Mouse (Mus musculus) telencephalon, adult 2 months (tissue): ENCODE data around the gene Rassf8.

Source experiments
- DNase-seq: peaks from one replicate; pipeline ENCODE4 v3.0.0-alpha.2; 2011; ENCODE audit warnings: low read depth, low spot score

Gene Rassf8

DNA sequence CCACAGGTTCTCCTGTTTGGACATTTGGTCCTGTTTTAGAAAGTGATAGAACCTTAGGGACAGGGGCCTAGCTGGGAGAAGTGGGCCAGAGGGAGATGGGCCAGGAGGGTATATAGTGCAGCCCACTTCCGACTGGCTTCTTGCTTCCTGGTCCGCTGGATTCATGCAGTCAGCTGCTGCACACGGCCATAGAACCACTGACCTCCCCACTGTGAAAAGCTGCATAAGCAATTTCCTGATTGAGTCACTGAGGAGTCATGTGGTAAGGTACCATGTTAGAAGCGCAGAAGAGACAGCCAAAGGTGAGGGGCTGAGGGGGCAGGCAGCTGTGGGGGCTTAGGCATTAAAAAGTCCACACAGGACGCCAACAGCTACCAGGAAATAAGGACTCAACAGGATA lies 75.7 kb downstream of the Rassf8 start:
- DNase-seq = no peak

DNA sequence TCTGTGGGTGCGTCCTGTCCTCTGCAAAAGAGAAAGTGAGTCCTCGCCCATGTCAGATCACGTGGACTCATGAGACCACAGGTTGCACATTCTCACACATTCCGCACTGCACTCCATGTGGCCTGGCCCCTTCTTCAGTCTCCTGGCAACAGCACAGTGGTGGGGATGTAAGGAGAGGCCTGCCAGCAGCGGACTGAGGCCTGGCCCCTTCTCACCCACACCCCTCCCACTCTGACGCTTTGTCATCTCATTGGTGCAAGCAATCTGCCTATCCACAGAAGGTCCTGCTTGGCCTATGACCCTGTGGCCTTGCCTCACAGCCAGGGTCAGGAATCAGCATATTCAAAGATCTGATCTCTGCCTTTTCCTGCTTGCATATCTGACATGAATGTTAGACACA lies 76.6 kb downstream of the Rassf8 start:
- DNase-seq = no peak

DNA sequence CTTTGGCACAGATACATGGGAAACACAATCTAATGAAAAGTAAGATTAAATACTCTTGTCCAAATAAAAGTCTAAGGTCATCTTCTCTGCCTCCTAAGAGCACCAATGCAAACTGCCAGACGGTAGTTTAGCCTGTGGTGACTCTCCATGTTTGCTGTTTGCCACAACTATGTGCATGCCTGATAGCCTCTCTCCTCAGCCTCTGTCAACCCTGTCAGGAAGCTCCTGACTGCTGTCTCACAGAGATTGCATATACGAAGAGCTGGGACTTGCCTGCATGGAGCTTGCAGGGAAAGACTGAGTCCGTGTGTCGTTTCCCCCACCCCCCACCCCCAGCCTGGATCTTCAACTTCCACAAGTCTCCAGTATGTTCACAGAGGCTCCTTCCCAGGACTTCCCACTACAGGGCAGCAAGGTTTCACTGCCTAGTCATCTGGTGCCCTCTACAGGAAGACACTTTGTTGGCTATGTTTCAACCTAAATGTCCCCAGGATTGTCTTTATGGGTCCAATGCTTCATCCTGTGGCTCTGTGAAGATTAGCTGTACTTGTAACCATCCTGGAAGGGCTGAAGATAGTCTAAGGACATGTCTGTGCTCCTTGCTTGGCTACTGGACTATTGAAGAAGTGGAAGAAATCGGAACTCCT lies 77.2 kb downstream of the Rassf8 start:
- DNase-seq = no peak

DNA sequence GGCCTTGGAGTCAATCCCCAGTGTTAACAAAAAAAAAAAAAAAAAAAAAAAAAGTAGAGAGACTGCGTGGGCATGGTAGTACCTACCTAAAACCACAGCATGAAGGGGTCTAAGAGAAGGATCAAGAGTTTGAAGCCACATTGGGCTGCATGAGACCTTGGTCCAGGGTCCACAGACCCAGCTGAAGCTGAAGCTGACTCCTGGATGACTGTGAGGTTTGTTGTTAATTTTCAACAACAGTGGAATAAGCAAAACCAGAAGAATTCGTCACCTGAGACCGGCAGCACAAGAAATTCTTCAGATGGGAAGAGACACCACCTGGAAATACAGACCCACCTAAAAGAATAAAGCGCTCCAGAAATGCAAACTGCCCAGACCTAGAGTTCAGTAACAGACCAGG lies 79.8 kb downstream of the Rassf8 start:
- DNase-seq = no peak

DNA sequence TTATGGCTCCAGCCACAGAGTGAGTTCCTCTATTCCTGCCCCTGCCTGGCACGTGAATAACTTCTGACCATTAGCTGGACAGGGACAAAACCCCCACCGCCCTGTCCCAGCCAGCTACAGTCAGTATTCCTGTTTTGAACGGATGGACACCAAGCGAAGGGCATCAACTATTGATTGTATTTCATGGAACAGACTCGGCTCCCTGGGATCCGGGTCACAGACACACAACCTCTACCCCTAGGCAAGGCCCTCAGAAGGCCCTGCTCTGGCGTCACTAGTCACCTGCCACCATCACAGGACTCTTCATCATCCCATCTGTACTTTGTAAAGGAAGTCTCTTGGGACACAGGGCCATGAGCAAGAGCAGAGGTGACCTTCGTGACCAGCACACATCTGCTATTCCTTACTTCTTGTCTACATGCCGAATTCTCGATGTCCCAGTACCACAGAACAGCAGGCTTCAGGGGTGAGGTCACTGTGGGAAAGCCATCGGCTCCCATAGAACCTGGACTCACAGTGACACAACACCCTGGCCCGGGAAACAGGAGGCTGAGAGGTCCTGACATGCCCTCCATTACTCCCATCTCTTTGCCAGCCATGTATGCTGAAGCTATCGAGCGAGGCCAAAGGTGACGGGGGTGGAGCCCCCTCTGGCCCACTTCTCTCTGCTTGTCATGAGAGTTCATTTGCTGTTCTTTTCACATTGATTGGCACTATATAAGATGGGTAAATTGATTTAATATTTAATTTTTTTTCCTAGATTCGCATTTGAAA lies 82.7 kb downstream of the Rassf8 start:
- DNase-seq = no peak

DNA sequence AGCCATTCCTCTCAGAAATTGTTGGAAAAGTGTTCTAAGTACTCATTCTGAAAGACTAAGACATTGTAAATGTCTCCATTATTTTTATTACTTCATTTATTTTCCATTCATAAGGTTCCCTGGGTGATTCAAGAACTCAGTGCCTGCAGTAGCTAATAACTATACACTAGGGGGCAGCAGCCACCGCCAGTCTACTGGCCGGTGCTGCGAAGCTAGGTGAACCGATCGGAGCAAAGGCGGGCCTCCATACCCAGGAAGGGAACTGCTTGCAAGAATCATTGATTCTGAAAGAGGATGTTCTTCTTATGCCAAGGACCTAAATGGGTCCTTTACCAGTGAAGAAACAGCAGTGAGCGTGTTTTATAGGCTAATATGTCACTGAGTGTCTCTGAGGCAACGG lies 83.6 kb downstream of the Rassf8 start:
- peak; percentile 48 for DNase-seq

DNA sequence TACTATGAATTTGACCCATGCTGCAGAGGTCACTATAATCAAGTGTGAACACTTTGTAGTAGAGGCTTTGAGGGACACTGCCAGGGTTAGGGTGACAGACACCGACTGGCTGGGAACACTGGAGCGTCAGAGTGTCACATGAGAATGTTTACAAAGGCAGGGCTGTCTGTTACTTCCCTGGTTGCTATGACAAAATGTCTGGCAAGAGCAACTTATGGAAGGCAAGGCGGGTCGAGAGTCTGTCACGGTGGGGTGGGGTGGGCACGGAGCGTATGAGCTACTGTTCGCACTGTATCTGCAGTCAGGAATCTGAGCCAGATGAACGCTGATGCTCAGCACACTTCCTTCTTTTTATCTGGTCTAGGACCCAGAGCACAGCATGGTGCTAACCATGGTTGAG lies 84.1 kb downstream of the Rassf8 start:
- no peak for DNase-seq

DNA sequence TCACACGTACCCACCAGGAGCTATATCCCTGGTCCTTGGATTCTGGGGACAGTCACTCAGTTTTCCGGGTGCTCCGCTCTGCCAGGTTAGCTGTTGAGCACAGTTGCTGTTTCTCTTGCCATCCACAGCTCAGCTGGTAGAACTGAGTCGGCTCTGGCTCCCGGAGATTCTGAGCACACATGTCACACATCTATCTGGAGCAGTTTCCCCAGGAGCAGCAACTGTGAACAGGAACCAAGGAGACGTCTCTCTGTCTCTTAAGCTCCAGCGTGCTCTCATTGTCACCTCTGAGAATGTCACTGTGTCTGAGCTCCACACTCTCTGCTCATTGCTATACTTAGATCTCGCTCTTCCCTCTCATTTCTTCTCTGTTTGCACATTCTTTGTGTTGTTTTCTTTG lies 86.4 kb downstream of the Rassf8 start:
- DNase-seq = no peak

DNA sequence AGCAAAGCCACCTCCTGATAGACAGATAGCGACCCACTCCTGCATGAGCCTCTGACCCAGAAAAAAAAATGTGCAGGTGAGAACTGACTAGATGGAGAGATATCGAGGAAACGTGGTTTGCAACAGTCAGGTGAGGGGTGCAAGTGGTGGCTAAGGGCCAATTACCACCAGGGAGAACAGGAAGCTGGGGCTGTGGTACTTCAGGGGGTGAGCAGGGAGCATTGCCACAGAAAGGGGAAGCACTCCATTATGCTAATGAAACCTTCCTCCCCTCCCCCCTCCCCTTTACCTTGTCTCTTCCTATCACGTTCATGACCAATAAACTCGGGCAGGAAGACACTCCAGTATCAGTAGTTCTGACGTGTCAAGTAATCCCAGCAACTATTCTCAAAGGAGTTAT lies 88.8 kb downstream of the Rassf8 start:
- no peak for DNase-seq

DNA sequence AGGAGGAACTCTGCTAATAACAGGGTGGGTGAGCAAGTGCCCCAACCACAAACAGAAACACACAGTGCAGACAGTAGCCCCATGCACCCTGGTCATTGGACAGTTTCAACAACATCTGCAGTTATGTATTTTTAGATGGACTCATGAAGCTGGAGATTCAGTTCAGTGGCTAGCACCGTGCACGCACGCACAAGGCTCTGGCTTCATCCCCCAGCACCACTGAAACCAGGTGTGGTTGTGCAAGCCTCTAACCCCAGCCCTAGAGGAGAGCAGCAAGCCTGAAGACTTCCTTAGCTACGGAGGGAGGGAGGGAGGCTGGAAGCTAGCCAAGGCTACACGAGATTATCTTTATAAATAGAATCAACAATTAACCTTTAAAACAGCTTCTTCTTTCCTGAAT lies 99.1 kb downstream of the Rassf8 start:
- no peak for DNase-seq

DNA sequence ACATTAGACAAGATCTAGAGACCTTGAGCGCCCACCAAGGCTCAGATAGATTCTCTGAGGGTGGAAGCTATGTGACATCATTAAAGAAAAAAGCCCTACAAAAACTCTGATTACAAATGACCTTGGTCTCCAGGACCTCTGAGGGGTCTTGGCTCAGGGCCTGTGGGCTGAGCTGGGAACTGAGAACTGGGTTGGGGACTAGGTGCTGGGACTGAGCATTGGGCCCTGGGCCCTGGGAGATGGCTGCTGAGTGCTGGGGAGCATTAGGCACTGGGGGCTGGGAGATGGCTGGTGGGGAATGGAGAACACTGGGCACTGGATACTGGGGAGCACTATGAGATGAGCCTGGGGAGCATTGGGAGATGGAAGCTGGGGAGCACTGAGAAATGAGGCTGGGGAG lies 99.5 kb downstream of the Rassf8 start:
- no peak for DNase-seq

DNA sequence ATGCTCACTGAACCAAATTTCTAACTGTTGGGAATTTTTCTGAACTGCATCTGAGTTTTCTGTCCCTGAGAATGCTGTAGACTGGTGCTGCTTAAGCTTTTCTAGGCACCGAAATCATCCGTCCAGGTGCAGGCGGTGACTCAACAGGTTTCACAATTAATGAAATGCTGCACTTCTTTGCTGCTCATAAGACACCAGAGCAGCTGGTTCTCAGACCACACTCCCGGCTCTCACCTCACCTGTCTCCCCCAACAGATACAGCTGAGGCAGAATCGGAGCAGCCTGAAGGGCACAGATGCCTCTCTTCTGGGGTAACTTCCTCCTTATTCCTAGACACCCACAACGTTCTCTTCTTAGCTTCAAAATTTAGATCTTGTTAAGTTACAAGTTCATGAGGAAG lies 100.4 kb downstream of the Rassf8 start:
- DNase-seq = no peak

DNA sequence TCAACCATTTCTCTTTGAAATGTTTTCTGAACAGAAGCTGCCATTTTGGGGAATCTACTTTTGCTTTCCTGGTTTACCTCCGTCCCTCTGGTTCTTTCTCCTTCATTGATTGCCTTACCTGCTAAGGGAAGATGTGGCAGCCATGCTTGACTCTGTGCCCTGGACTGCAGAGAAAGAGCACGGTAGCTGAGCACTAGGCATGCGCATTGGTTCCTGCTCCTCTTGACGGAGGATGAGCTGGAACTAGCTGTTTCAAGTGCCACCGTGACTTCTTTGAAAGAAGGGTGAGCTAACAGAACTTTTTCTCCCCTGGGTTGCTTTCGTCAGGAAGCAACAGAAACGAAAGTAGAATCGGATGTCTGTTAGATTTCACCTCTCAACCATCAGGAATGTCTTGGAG lies 101.1 kb downstream of the Rassf8 start:
- no peak for DNase-seq

DNA sequence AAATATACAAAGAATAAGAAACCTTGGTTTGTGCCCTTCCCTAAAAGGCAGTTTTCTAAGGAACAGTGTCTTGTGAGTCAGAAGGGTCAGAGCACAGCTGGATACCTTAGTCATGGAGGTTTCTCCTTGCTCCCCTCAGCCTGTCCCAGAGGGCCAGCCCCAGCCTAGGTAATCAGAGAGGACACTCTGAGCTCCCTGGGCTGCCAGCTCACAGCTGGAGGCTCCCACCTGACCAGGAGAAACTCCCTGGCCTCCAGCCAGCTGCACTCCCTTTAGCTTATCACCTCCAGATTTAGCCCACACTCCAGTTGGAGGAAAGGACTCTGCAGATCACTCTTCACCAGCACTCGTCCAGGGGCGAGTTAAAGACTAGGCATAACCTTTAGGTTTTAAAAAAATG lies 104.2 kb downstream of the Rassf8 start:
- no peak for DNase-seq

DNA sequence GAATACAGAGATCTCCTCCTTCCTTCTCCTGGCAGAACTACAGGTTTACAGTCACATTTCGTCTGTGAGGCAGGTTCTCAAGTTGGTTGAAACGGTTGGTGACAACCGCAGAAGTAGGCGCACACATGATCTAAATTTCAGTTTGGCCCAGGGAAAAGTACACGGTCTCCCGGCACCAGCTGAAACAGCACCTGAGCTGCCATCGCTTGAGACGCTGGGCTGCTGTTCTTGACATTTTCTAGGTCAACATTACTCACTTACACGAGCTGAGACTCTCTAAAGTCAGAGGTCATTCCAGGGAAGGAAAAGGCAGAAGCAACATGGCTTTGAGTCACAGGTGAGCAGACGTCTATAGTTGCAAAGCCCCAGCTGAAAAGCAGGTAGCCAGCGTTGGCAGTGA lies 105.4 kb downstream of the Rassf8 start:
- no peak for DNase-seq

DNA sequence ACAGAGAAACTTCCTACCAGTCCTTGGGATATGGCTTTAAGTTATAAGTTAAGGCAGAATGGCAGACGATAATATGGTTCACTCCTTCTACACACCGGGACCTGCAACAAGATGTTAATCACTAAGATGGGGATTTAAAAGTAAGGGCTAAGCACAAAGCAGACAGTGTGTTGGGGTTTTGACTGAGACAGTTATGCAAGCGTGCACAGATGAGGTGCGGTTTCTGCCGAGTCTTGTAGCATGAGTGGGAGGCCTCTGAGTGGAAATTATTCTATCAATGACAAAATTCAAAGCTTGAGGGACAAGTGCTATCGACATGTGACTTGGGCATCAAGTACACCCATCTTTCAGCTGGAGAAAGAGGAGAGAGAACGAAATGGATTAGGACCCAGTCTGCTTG lies 106.2 kb downstream of the Rassf8 start:
- no peak for DNase-seq

DNA sequence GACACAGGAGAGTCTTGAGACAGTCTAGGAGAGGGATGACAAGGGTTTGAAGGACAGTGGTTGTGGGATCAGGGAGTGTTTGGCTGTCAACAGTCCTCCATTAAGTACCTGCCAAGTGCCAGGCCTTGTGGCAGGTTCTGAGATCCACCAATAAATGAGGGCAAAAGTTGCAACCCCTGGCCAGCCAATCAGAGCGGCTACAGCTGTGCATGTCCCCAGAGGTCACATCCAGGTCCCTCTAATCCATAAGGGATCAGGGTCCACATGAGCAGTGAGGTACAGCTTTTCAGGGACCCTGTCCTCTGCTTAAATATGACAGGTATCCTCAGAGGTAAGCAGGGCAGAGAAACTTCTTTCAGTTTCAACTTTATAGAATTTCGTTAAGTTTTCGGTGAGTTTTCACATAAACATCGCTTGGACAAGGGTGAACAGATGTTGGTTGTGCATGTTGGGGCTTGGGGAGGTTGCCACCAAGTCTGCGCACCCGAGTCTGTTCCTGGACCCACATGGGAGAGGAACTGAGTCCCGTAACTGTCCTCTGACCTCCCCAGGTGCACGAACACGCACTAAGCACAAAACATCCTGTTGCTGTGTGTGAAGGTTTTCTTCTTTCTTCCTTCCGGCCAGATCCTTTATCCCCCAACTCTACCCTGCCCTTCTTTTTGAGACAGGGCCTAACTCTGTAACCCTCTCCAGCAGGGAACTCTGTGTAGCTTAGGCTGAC lies 107.0 kb downstream of the Rassf8 start:
- DNase-seq = no peak

DNA sequence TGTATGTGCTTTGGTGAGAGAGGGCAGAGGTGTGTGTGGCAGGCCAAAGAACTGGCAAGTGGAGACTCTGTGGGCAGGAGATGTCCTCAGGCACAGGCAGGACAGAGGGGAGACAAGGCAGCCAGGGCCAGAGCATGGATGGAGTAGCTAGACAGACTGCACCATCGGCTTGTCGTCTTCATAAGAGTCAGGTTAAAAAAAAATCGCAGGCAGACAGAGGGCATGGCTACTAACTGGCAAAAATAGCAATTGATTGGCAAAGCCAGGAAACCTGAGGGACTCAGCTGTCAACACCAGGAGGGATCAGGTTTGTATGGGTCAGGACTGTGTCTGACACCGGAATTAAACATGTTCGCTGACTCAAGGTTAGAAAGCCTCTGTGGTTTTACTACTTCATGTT lies 108.2 kb downstream of the Rassf8 start:
- DNase-seq = no peak

DNA sequence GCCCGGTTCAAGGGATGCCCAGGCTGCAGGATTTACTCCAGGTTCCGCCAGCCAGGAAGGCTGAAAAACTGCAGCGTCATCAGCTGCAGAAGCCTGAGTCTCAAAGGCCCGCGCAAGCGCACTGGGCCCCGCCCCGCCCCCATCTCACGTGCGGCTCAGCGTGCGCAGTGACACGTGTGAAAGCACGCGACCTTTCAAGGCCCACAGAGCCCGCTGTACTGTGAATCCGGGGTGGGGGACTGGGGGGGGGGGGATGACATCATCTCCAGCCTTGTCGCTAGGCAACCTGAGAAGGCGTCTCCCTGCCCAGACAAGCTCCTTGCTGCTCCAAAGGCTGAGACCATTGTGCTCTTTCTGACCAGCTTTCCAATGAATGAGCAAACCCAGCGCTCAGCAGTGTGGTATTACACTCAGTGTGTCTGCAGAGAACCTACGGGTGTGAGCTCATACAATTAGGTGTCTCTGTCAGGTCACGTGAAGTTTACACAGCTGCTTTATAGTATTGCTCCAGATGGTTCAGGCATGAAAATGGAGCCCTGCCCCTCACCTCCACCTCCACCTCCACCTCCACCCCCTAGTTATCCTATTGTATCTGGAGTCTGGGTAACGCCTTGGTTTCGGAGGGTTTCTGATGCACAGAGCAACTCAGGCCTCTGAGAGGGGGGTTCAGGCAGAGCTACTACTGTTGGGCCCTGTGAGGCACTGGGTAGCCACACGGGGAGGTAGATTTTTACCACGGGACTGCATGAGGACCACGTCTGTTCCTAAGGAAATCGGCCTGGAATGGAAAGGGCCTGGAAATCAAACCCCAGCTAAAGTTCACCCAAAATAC lies 109.4 kb downstream of the Rassf8 start:
- peak; percentile 89 for DNase-seq

DNA sequence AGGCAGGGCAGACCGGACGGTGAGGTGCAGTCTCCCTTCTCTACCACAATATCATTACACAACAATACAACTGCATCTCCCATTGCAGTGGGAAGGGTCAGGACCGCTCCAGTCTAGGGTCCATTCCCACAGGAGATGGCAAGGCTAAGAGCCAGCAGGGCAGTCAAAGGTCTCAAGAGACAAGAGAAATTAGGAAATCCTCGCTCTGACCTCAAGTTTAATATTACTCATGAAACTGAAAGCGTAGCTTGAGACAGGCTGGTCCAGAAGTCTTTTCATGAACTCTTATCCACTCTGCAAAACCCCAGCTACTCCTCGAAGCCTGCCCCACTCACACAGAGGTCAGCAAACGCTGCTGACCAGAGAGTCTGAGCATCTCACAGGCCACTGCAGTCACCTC lies 110.9 kb downstream of the Rassf8 start:
- no peak for DNase-seq

DNA sequence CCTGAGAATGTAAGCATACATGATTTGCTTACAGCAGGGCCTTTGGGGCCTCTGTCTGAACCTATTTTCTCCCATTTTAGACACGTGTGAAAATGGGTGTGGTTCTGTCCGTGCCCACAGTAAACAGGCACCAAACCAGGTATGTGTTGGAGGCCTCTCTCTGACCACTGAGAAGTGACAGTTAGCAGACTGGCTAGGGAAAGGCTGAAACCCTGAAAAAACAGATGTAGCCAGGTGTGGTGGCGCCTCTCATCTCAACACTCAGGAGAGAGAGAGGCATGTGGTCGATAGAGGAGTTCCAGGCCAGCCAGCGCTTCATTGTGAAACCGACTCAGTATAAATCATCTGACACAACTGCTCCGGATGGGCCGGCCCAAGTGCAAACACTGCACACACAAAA lies 111.9 kb downstream of the Rassf8 start:
- DNase-seq = no peak

DNA sequence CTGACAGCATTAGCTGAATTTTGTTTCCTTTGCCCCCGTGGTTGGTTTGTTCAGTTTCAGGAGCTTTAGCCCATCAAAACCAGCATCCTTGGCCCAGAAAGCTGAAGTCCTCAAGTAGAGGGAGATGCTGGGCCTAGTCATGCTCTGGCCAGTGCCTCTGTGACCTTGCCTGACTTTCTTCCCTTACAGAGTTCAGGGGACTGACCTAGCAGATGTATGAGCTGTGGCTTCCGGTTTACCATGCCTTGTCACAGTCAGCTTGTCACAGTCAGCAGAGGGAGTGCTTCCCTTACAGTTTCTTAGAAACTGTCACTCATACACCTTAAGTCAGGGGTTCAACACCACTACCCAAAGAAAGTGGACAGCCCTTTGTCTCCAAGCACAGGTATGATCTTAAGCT lies 113.8 kb downstream of the Rassf8 start:
- DNase-seq = no peak
